Mouse (Mus musculus) kidney, adult 9 months (tissue): Measurements from ENCODE around the gene Agbl2.

Experiments used
- DNase-seq: peaks from one replicate; pipeline ENCODE4 v3.0.0; 2022

The Agbl2 gene

DNA sequence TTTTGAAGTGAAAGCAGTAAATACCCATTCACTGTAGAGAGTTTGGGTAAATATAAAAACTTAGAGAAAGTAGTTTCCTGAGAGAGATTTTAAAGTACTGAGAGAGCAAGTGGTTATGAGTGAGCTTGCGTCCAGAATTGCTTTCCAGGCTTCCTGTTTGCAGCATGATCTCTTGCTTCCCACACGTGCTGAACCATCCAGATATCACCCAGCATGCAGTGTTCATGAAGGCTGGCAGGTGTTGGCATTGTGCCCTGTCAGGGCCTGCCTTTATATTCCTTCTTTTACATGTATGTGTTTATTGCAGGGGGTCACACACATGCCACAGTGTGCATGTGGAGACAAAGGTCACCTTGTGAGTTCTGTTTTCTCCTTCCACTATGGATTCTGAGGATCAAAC, 92.7 kb downstream of the Agbl2 start:
- DNase-seq: no peak

DNA sequence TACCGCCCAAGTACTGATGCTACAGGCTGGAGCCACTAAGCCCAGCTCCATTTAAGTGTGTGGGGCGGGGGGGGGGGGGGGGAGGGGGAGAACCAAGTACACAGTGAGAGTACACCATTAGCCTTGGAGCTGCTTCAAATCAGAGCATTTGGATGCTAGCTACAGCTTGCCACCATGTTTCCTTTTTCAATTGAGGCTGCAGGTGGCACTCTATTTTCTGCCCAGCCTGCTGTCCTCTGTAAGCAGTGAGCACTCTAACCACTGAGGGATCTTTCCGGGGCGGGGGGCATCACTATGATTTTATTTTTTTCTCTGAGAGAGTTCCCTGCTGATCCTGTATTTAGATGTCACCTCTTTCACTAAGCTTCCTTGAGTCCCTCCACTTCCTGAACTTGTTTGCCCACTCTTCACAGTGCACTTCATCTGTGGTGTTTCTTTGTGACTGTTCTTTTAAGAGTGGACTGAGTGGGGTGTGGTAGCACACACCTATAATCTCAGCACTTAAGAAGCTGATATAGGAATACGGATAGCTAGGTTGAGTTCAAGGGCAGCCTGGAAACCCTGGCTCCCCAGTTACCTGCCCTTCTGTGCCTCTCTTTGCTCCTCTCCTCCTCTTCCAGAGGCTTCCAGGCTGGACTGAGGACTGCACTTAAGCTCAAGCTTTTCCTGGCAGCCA, 95.2 kb downstream of the Agbl2 start:
- no peak for DNase-seq

DNA sequence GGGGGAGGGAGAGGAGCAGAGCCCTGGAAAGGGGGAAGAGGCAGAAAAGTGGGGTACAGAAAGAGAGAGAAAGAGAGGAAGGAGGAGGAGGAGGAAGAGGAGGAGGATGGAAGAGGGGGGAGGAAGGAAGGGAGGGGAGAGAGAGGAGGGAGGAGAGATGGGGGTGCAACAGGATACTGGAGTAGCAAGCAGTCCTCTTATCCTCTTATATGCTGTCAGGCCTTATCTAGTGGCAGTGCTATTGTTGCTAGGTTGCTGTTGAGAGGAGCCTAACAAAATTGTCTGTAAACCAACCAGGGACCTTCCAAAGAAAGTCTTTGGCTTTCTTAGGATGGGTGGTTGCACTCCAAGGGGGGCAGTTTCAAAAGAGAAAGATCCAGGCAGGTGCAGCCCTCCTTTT, 96.9 kb downstream of the Agbl2 start:
- no peak for DNase-seq

DNA sequence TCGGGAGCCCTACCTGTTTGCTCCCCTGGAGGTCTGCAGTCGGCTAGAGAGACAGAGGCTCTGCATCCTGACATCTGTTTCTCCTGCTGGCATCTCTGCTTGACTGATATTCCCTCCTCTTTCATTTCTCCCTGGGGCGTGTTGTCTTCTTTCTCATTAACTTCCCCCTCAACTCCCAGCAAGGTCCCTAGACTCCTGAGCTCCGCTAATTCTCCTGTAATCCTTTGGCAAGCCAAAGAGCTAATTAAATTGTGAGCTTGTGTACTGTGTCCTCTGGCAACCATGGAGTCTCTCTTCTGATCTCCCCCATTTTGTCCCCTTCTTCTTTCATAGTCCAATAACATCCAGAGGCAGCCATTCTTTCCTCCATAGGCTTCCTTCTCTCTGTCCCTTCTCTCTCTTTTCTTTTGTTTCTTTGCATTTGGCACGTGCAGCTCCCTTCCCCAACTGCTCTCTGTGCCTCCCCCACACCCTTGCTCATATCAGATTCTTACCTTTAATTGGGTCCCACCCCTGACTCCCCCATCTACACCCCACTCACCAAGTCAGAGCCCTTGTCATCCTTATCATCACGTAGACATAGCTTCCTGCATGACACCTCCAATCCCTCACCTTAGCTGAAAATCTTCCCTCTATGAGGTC, 97.7 kb downstream of the Agbl2 start:
- no peak for DNase-seq

DNA sequence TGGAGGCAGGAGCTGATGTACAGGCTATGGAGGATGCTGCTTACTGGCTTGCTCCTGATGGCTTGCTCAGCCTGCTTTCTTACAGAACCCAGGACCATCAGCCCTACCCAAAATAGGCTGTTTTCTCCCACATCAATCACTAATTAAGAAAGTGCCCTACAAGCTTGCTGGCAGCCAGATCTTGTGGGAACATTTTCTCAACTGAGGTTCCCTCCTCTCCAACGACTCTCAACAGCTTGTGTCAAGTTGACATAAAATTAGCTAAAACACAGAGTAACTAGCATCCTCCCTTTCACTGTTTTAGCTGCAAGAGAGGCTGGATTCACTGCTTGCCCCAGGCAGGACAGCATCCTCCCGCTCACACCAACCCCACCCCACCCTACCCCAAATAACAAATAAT, 99.3 kb downstream of the Agbl2 start:
- DNase-seq: no peak
